Mouse (Mus musculus) megakaryocyte, embryonic 14.5 days (primary cell): ENCODE measurements at regions not wholly inside any gene's neighbourhood (a gene's known extent, or its start where the extent isn't known, plus 50 kb on each side); places are given as distances from the start of the nearest gene placed in this dataset.

ENCODE experiments used
- FLI1 ChIP-seq: IDR thresholded peaks from 2 replicates; pipeline ENCODE4 v1.6.1; 2012; ENCODE audit warnings: low read length, inconsistent platforms, mixed read lengths
- GATA1 ChIP-seq: IDR thresholded peaks from 3 replicates; pipeline ENCODE4 v1.6.1; 2012; ENCODE audit warnings: mixed read lengths, low read length, inconsistent platforms, borderline replicate concordance

- TF ChIP-seq GATA1 (no peak), FLI1 (no peak)
Observed at GRCm38 (mm10) chr13:73034886-73035285, 225.4 kb upstream of the Irx4 start.
